Mouse (Mus musculus) kidney, adult 2 months (tissue): Measurements from ENCODE around the gene Prickle3. TPM values are rescaled to one million over a fixed set of nuclear protein-coding genes. Genes with fewer than 3 reads are reported as not detected.
A peak's percentile ranks its signal among the peaks of the same experiment; 100 is the strongest.

Source experiments
- DNase-seq: peaks from one replicate; pipeline ENCODE4 v3.0.0; 2021
- H3K27ac ChIP-seq: fragments of 200-500 bp; 2 replicates; pipeline ENCODE4 v1.5.1; 2012; ENCODE audit warnings: low read depth, low read length, control low read depth, inconsistent platforms; ENCODE audit not compliant: insufficient read depth
- H3K27me3 ChIP-seq: fragments of 200-500 bp; replicated peaks from 2 replicates; pipeline ENCODE4 v1.6.1; 2012; ENCODE audit warnings: mild to moderate bottlenecking, moderate library complexity, low read length, inconsistent platforms; ENCODE audit not compliant: control insufficient read depth, insufficient read depth
- H3K36me3 ChIP-seq: fragments of 200-500 bp; 2 replicates; pipeline ENCODE4 v1.6.1; 2012; ENCODE audit warnings: mild to moderate bottlenecking, moderate library complexity, low read length, inconsistent platforms; ENCODE audit not compliant: control insufficient read depth, insufficient read depth
- H3K4me1 ChIP-seq: fragments of 200-500 bp; 2 replicates; pipeline ENCODE4 v1.6.1; 2011; ENCODE audit warnings: low read length; ENCODE audit not compliant: control insufficient read depth, insufficient read depth
- H3K4me3 ChIP-seq: fragments of 200-500 bp; 2 replicates; pipeline ENCODE4 v1.5.1; 2011; ENCODE audit warnings: mild to moderate bottlenecking, low read depth, low read length, control low read depth; ENCODE audit not compliant: insufficient read depth
- CTCF ChIP-seq: fragments of 200-500 bp; conservative IDR thresholded peaks from 2 replicates; pipeline ENCODE4 v1.5.1; 2011; ENCODE audit warnings: low read depth, mild to moderate bottlenecking, control low read depth, low read length, moderate library complexity, mixed read lengths; ENCODE audit not compliant: insufficient read depth, insufficient read length
- POLR2A ChIP-seq: fragments of 200-500 bp; IDR thresholded peaks from one replicate; pipeline ENCODE4 v1.6.1; 2011; ENCODE audit warnings: low read depth, low read length, control low read depth
- WGBS: fragments of 180-500 bp; shearing (Covaris S2); methylation state at CpG from one replicate; pipeline ENCODE4 v1.1.7; 2018; 5-methylcytosine and 5-hydroxymethylcytosine counted together
- polyA plus RNA-seq: library from polyadenylated mRNA; depleted of rRNA; stranded (reverse); fragments of >200 nt; gene quantifications from 2 replicates; pipeline ENCODE4 v1.2.3, GENCODE M21; 2012

The Prickle3 gene
- polyA plus RNA-seq, 1 experiment: 8.9 TPM

- TF ChIP-seq CTCF (no peak), POLR2A (no peak)
- no peak overlapping the region for H3K4me3 ChIP-seq
- DNase-seq: no peak
- H3K27ac ChIP-seq: 0 out of 2 replicates have a peak overlapping the region, but pooled peaks have one; percentile 23
- 46% methylated on average over 6 of the region's 6 CpGs for WGBS
- H3K27me3 ChIP-seq: no peaks in the 10 kb centered on the region
- H3K36me3 ChIP-seq: no peaks in the 10 kb centered on the region
- H3K4me1 ChIP-seq: peaks cover 2% of the 10 kb centered on the region; the same call in 1 of the 2 replicates
Observed at GRCm38 (mm10) chrX:7672739-7673138, 15.7 kb downstream of the Prickle3 start.

- H3K36me3 ChIP-seq: no peaks in the 10 kb centered on the region
- H3K4me1 ChIP-seq: peaks cover 2% of the 10 kb centered on the region; the same call in 1 of the 2 replicates
- WGBS: 58% methylated on average over 12 of the region's 12 CpGs
- DNase-seq: no peak
- no peaks in the 10 kb centered on the region for H3K27me3 ChIP-seq
- H3K4me3 ChIP-seq: no peak overlapping the region
- TF ChIP-seq CTCF (no peak), POLR2A (no peak)
- H3K27ac ChIP-seq: peak overlapping the region; percentile 39; the same call in 1 of the 2 replicates
Observed at GRCm38 (mm10) chrX:7673578-7674281, 16.7 kb downstream of the Prickle3 start.

- no peaks in the 10 kb centered on the region for H3K27me3 ChIP-seq
- no peaks in the 10 kb centered on the region for H3K36me3 ChIP-seq
- DNase-seq: peak; percentile 33
- H3K4me3 ChIP-seq: no peak overlapping the region; the same call in 1 of the 2 replicates
- H3K4me1 ChIP-seq: peaks cover 2% of the 10 kb centered on the region; the same call in 1 of the 2 replicates
- TF ChIP-seq POLR2A: no peak
- no peak for TF ChIP-seq CTCF
- peak overlapping the region; percentile 39; the same call in 1 of the 2 replicates for H3K27ac ChIP-seq
- 25% methylated on average over 28 of the region's 28 CpGs for WGBS
Observed at GRCm38 (mm10) chrX:7674284-7675000, 17.4 kb downstream of the Prickle3 start.

GRCm38 (mm10) chrX:7675001-7675380, 17.9 kb downstream of the Prickle3 start:
- 20% methylated on average over 10 of the region's 10 CpGs for WGBS
- H3K4me3 ChIP-seq: no peak overlapping the region
- H3K27ac ChIP-seq: no peak overlapping the region
- no peaks in the 10 kb centered on the region for H3K27me3 ChIP-seq
- peaks cover 2% of the 10 kb centered on the region; the same call in 1 of the 2 replicates for H3K4me1 ChIP-seq
- TF ChIP-seq POLR2A (no peak), CTCF (no peak)
- no peaks in the 10 kb centered on the region for H3K36me3 ChIP-seq
- no peak for DNase-seq

GRCm38 (mm10) chrX:7678986-7679385, 21.9 kb downstream of the Prickle3 start:
- TF ChIP-seq POLR2A (no peak), CTCF (no peak)
- no peak overlapping the region for H3K27ac ChIP-seq

GRCm38 (mm10) chrX:7679405-7680056, 22.5 kb downstream of the Prickle3 start:
- WGBS: 10% methylated on average over 15 of the region's 27 CpGs
- H3K4me3 ChIP-seq: peak overlapping the region; percentile 49
- no peaks in the 10 kb centered on the region for H3K4me1 ChIP-seq
- DNase-seq: peak; percentile 96
- TF ChIP-seq CTCF: peak; percentile 65
- TF ChIP-seq POLR2A: no peak
- H3K27ac ChIP-seq: peak overlapping the region; percentile 81; the same call in 1 of the 2 replicates
- H3K27me3 ChIP-seq: no peaks in the 10 kb centered on the region
- H3K36me3 ChIP-seq: no peaks in the 10 kb centered on the region

More at GRCm38 (mm10) chrX:7678986-7679385, 21.9 kb downstream of the Prickle3 start:
- H3K4me3 ChIP-seq: no peak overlapping the region
- no peaks in the 10 kb centered on the region for H3K4me1 ChIP-seq
- 32% methylated on average over 3 of the region's 3 CpGs for WGBS
- no peaks in the 10 kb centered on the region for H3K27me3 ChIP-seq
- no peak for DNase-seq
- no peaks in the 10 kb centered on the region for H3K36me3 ChIP-seq

GRCm38 (mm10) chrX:7680057-7680412, 23.0 kb downstream of the Prickle3 start:
- Histone ChIP-seq H3K4me1 (no peaks in the 10 kb centered on the region), H3K27me3 (no peaks in the 10 kb centered on the region), H3K36me3 (no peaks in the 10 kb centered on the region), H3K4me3 (peak overlapping the region; percentile 41), H3K27ac (peak overlapping the region; percentile 74)
- TF ChIP-seq POLR2A (no peak), CTCF (no peak)
- 10% methylated on average over 12 of the region's 12 CpGs for WGBS
- no peak for DNase-seq
